Mouse (Mus musculus) embryonic facial prominence, embryonic 11.5 days (tissue): ENCODE results near the gene Zswim4. TPM values are rescaled to one million over a fixed set of nuclear protein-coding genes. Genes with fewer than 3 reads are reported as not detected.
"Not testable (repeated sequence)": the region's sequence is repeated elsewhere in the genome, so short reads cannot be mapped to it uniquely, and the experiment has no call there.

ENCODE experiments used
- ATAC-seq: fragments of 200-750 bp; cut with Nextera tagmentation; replicated peaks from 2 replicates; pipeline ENCODE4 v1.8.0; 2017; ENCODE audit warnings: low read depth; ENCODE audit not compliant: insufficient number of reproducible peaks, low FRiP score, low TSS enrichment
- DNase-seq: peaks from one replicate; pipeline ENCODE4 v3.0.0-alpha.2; 2015; ENCODE audit warnings: low spot score
- H3K27ac ChIP-seq: fragments of 300-500 bp; sonication (generic); replicated peaks from 2 replicates; pipeline ENCODE4 v1.5.1; 2014; ENCODE audit warnings: mild to moderate bottlenecking, low read depth, low read length, control low read depth
- H3K27me3 ChIP-seq: fragments of 300-500 bp; sonication (generic); 2 replicates; pipeline ENCODE4 v1.6.1; 2014; ENCODE audit warnings: mild to moderate bottlenecking, low read length, moderate library complexity, mixed read lengths; ENCODE audit not compliant: control insufficient read depth, insufficient read depth
- H3K36me3 ChIP-seq: fragments of 300-500 bp; sonication (generic); replicated peaks from 2 replicates; pipeline ENCODE4 v1.6.1; 2014; ENCODE audit warnings: low read depth, mild to moderate bottlenecking, low read length, moderate library complexity, mixed read lengths; ENCODE audit not compliant: control insufficient read depth, insufficient read depth
- H3K4me1 ChIP-seq: fragments of 300-500 bp; sonication (generic); 2 replicates; pipeline ENCODE4 v1.6.1; 2014; ENCODE audit warnings: low read length, mixed read lengths; ENCODE audit not compliant: control insufficient read depth, insufficient read depth
- H3K4me2 ChIP-seq: fragments of 300-500 bp; sonication (generic); 2 replicates; pipeline ENCODE4 v1.6.1; 2014; ENCODE audit warnings: low read depth, mild to moderate bottlenecking, control low read depth, low read length, moderate library complexity
- H3K4me3 ChIP-seq: fragments of 300-500 bp; sonication (generic); 2 replicates; pipeline ENCODE4 v1.5.1; 2014; ENCODE audit warnings: low read depth, low read length, control low read depth
- H3K9ac ChIP-seq: fragments of 300-500 bp; sonication (generic); replicated peaks from 2 replicates; pipeline ENCODE4 v1.6.1; 2014; ENCODE audit warnings: mild to moderate bottlenecking, control low read depth, low read length
- H3K9me3 ChIP-seq: fragments of 300-500 bp; sonication (generic); replicated peaks from 2 replicates; pipeline ENCODE4 v1.6.1; 2016; ENCODE audit warnings: mild to moderate bottlenecking, low read length, inconsistent platforms, mixed read lengths; ENCODE audit not compliant: control insufficient read depth
- WGBS: fragments of 180-500 bp; shearing (Covaris S2); extraction: QIAGEN DNeasy Blood & Tissue Kit; methylation state at CpG from one replicate; pipeline ENCODE4 v1.1.7; 2014; 5-methylcytosine and 5-hydroxymethylcytosine counted together
- polyA plus RNA-seq: library from polyadenylated mRNA; unstranded; fragments of >200 nt; fragmentation: Nextera tagmentation; extraction: Ambion mirVana; gene quantifications from 2 replicates; pipeline ENCODE4 v1.2.1, GENCODE M21; 2014

Zswim4 gene
- polyA plus RNA-seq, result 15.3 and 16.9 TPM in 2 replicates

DNA sequence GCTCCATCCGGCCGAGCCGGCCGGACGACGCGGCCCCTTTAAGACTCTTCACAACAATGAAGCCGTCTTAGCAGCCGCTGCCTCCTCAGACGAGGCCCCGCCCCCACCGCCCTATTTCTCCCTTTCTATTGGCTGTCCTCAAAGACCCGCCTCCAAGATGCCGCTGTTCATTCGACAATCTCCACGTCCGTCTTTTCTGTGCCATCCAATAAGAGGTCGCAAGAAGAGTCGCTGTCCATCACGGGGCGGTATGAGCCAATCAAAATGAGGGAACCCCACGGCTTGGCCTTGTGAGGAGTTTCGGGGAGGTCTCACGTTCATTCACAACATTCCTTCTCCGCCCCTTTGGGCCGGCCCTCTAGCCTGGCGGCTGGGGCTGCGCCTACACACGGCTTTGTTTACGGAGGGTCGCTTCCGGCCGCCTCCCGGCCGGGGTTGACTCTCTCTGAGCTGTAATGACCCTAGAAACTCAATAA is at the start of gene Zswim4:
Gene Zswim4, minus strand, starts transcription at position 58 of the 476 bp plus-strand sequence.
- H3K9me3 ChIP-seq, result no peaks in the 10 kb centered on the region
- DNase-seq, result peak; percentile 99
- peak within 1 kb of the TSS; percentile 92 for H3K4me3 ChIP-seq
- peak within 1 kb of the TSS; percentile 84 for H3K4me2 ChIP-seq
- H3K36me3 ChIP-seq, result no peaks in the 10 kb centered on the region
- peak; percentile 99 for ATAC-seq
- H3K4me1 ChIP-seq, result peaks cover 4% of the 10 kb centered on the region
- peak within 1 kb of the TSS; percentile 94 for H3K9ac ChIP-seq
- no peaks in the 10 kb centered on the region for H3K27me3 ChIP-seq
- H3K27ac ChIP-seq, result peak within 1 kb of the TSS; percentile 67; the same call in 1 of the 2 replicates
- under 1% methylated on average over 35 of the region's 35 CpGs for WGBS

DNA sequence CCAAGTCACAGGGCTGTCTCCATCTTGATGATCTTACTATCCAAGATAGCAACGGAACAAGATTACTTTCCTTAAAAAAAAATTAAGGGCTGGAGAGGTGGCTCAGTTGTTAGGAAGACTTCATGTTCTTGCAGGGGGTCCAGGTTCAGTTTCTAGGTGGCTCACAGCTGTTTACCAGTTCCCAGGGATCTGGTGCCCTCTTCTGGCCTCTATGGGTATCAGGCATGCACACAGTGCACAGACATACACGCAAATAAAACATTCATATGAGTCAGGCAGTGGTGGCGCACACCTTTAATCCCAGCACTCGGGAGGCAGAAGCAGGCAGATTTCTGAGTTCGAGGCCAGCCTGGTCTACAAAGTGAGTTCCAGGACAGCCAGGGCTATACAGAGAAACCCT is 48.8 kb upstream of the Zswim4 start:
- H3K4me1 ChIP-seq, ATAC-seq, H3K9me3 ChIP-seq, H3K27me3 ChIP-seq, H3K9ac ChIP-seq, H3K4me3 ChIP-seq, H3K4me2 ChIP-seq, H3K36me3 ChIP-seq: not testable (repeated sequence)
- WGBS, result 65% methylated on average over 5 of the region's 5 CpGs
- DNase-seq, result peak; percentile 58
- H3K27ac ChIP-seq, result 0 out of 2 replicates have a peak overlapping the region, but pooled peaks have one; percentile 20

DNA sequence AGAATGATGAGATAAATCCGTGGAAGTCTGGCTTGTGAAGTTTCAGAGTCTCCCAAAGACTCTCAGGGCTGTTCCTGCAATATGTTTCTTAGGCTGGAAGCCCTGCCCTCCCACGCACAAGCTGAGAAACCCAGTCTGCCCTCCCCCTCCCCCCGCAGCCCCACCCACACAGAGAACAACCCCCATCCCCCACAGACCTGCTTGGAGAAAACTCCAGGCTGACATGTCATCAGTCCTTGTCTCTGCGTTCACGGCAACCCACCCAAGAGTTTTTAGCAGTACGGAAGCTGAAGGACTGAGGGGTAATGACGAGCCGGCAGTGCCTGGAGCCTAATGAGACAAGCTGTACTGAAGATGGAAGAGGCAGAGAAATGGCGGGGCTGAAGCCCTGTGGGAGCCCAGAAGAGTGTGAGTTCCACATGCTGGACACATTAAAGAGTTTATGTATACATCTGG is 47.8 kb upstream of the Zswim4 start:
- WGBS, result 26% methylated on average over 9 of the region's 9 CpGs
- no peak overlapping the region for H3K4me3 ChIP-seq

DNA sequence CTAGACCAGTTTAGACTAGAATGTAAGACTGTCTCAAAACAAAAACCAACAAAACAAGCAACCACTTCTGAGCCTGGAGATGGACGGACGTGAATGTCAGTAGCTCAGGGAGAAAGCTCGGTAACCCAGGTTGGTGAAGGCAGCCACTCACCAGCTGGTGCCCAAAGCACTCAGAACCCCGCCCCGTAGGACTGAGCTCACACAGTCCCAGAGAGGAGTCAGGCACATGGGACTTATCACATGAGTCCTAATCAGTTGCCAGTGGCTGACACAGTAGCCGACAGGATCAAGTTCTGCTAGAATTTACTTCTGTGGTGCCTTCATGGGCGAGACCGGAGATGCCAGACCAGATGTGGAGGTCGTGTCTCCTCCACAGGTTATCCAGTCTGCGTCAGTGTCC is 43.9 kb upstream of the Zswim4 start:
- Histone ChIP-seq H3K9me3 (no peaks in the 10 kb centered on the region), H3K36me3 (no peaks in the 10 kb centered on the region), H3K4me3 (no peak overlapping the region), H3K4me1 (no peaks in the 10 kb centered on the region), H3K4me2 (no peak overlapping the region), H3K27me3 (no peaks in the 10 kb centered on the region), H3K27ac (no peak overlapping the region), H3K9ac (no peak overlapping the region)
- no peak for ATAC-seq
- 79% methylated on average over 10 of the region's 10 CpGs for WGBS
- no peak for DNase-seq

More for the DNA sequence above, 47.8 kb upstream of the Zswim4 start:
- Histone ChIP-seq H3K9ac (peak overlapping the region; percentile 7; the same call in 1 of the 2 replicates), H3K4me2 (peak overlapping the region; percentile 30), H3K9me3 (no peaks in the 10 kb centered on the region), H3K27ac (no peak overlapping the region; the same call in 1 of the 2 replicates), H3K27me3 (no peaks in the 10 kb centered on the region), H3K4me1 (no peaks in the 10 kb centered on the region), H3K36me3 (no peaks in the 10 kb centered on the region)
- DNase-seq, result peak; percentile 58
- no peak for ATAC-seq

DNA sequence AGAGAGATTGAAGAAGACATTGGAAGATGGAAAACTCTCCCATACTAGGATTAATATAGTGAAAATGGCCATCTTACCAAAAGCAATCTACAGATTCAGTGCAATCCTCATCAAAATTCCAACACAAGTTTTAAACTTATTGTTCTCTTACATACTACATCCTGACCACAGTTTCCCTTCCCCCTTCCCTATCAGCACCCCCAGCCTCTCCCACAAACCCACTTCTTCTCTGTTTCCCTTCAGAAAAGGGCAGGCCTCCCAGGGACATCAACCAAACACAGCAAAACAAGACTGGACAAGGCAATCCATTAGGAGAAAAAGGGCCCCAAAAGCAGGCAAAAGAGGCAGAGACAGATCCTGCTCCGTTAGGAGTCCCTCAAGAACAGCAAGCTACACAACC is 39.6 kb upstream of the Zswim4 start:
- Histone ChIP-seq H3K4me1 (no peaks in the 10 kb centered on the region), H3K9ac (no peak overlapping the region), H3K4me2 (no peak overlapping the region), H3K9me3 (no peaks in the 10 kb centered on the region), H3K27me3 (no peaks in the 10 kb centered on the region), H3K36me3 (no peaks in the 10 kb centered on the region), H3K27ac (no peak overlapping the region), H3K4me3 (no peak overlapping the region)
- ATAC-seq (no peak), DNase-seq (no peak)
- 57% methylated on average over 1 of the region's 1 CpGs for WGBS

GRCm38 (mm10) chr8:84273968-84274367 is 37.1 kb upstream of the Zswim4 start:
- ATAC-seq, result no peak
- no peak overlapping the region for H3K4me2 ChIP-seq
- DNase-seq, result no peak
- H3K4me3 ChIP-seq, result no peak overlapping the region
- H3K36me3 ChIP-seq, result no peaks in the 10 kb centered on the region
- H3K27me3 ChIP-seq, result no peaks in the 10 kb centered on the region
- H3K4me1 ChIP-seq, result no peaks in the 10 kb centered on the region
- H3K9ac ChIP-seq, result no peak overlapping the region
- WGBS, result 78% methylated on average over 3 of the region's 3 CpGs
- no peaks in the 10 kb centered on the region for H3K9me3 ChIP-seq
- H3K27ac ChIP-seq, result no peak overlapping the region

GRCm38 (mm10) chr8:84272302-84272701 is 35.4 kb upstream of the Zswim4 start:
- no peaks in the 10 kb centered on the region for H3K9me3 ChIP-seq
- H3K36me3 ChIP-seq, result no peaks in the 10 kb centered on the region
- H3K4me3 ChIP-seq, result no peak overlapping the region
- H3K4me1 ChIP-seq, result no peaks in the 10 kb centered on the region
- no peak for ATAC-seq
- 73% methylated on average over 4 of the region's 4 CpGs for WGBS
- H3K27ac ChIP-seq, result no peak overlapping the region
- H3K9ac ChIP-seq, result no peak overlapping the region
- H3K27me3 ChIP-seq, result no peaks in the 10 kb centered on the region
- no peak overlapping the region for H3K4me2 ChIP-seq
- DNase-seq, result no peak

DNA sequence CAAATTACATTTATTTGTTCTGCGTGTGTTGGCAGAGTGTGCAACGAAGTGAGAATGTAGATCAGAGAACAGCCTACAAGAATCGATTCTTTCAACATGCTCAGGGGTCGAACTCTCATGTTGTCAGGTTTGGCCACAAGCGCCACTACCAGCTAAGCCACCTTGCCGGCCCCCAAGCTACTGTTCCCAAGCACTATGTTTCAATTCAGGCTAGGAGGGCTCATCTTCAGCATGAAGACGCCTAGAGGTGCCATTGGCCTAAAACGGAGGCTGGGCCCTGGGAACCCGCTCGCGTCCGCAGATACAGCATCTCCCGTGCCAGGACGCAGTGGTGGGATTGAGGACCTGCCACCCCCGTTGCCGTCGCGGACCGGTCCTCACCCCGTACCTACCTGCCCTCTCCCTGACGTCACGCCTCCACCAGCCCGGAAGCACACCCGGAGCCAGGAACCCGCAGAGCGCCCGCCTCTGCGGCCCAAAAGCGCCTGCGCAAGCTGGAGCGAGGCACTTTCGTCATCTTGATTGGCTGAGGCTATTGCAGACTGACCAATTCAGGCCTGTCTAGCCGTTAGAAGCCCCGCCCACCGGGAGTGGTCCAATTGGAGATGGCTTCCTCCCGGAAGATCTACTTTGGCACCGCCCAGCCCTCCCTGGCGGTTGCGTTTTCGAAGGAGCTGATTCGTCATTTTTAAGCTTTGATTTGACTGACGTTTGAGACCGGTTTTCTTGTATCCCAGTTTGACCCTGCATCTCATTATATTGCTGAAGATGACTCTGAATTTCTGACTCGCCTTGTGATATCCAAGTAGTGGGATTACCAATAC is 33.3 kb upstream of the Zswim4 start, which contains the start of gene Ccdc130:
Gene Ccdc130, minus strand, starts transcription at position 431 of the 824 bp plus-strand sequence.
- peak within 1 kb of the TSS; percentile 66 for H3K4me3 ChIP-seq
- ATAC-seq (peak; percentile 99), DNase-seq (peak; percentile 100)
- no peaks in the 10 kb centered on the region for H3K4me1 ChIP-seq
- WGBS, result under 1% methylated on average over 44 of the region's 44 CpGs
- H3K4me2 ChIP-seq, result peak within 1 kb of the TSS; percentile 61
- H3K9me3 ChIP-seq, result no peaks in the 10 kb centered on the region
- H3K36me3 ChIP-seq, result no peaks in the 10 kb centered on the region
- no peak within 1 kb of the TSS for H3K27ac ChIP-seq
- no peaks in the 10 kb centered on the region for H3K27me3 ChIP-seq
- peak within 1 kb of the TSS; percentile 70 for H3K9ac ChIP-seq
